Mouse (Mus musculus) hindbrain, embryonic 15.5 days (tissue): ENCODE measurements around the gene Ppm1m. TPM values are rescaled to one million over a fixed set of nuclear protein-coding genes. Genes with fewer than 3 reads are reported as not detected.

Experiments
- ATAC-seq: fragments of 200-750 bp; cut with Nextera tagmentation; 2 replicates; pipeline ENCODE4 v1.8.0; 2017; ENCODE audit warnings: low read depth, moderate number of reproducible peaks, moderate TSS enrichment; ENCODE audit not compliant: low FRiP score
- H3K27ac ChIP-seq: fragments of 300-500 bp; sonication (generic); replicated peaks from 2 replicates; pipeline ENCODE4 v1.5.1; 2015; ENCODE audit warnings: mild to moderate bottlenecking, inconsistent platforms
- H3K27me3 ChIP-seq: fragments of 300-500 bp; sonication (generic); 2 replicates; pipeline ENCODE4 v1.6.1; 2015; ENCODE audit warnings: control low read depth, inconsistent platforms
- H3K36me3 ChIP-seq: fragments of 300-500 bp; sonication (generic); 2 replicates; pipeline ENCODE4 v1.6.1; 2015; ENCODE audit warnings: control low read depth, inconsistent platforms
- H3K4me1 ChIP-seq: fragments of 300-500 bp; sonication (generic); replicated peaks from 2 replicates; pipeline ENCODE4 v1.6.1; 2015; ENCODE audit warnings: control low read depth, inconsistent platforms
- H3K4me2 ChIP-seq: fragments of 300-500 bp; sonication (generic); 2 replicates; pipeline ENCODE4 v1.6.1; 2015; ENCODE audit warnings: moderate library complexity, mild to moderate bottlenecking, inconsistent platforms
- H3K4me3 ChIP-seq: fragments of 300-500 bp; sonication (generic); 2 replicates; pipeline ENCODE4 v1.5.1; 2015; ENCODE audit warnings: mild to moderate bottlenecking, inconsistent platforms
- H3K9ac ChIP-seq: fragments of 300-500 bp; sonication (generic); 2 replicates; pipeline ENCODE4 v1.6.1; 2015; ENCODE audit warnings: inconsistent platforms
- H3K9me3 ChIP-seq: fragments of 300-500 bp; sonication (generic); 2 replicates; pipeline ENCODE4 v1.6.1; 2016; ENCODE audit warnings: control low read depth, inconsistent platforms
- WGBS: fragments of 180-500 bp; shearing (Covaris S2); methylation state at CpG from one replicate; pipeline ENCODE4 v1.1.7; 2015; 5-methylcytosine and 5-hydroxymethylcytosine counted together
- polyA plus RNA-seq: library from polyadenylated mRNA; unstranded; fragments of >200 nt; fragmentation: Nextera tagmentation; extraction: Ambion mirVana; gene quantifications from 2 replicates; pipeline ENCODE4 v1.2.1, GENCODE M21; 2015

The Ppm1m gene
- 17.6 and 21.2 TPM in 2 replicates for polyA plus RNA-seq

DNA sequence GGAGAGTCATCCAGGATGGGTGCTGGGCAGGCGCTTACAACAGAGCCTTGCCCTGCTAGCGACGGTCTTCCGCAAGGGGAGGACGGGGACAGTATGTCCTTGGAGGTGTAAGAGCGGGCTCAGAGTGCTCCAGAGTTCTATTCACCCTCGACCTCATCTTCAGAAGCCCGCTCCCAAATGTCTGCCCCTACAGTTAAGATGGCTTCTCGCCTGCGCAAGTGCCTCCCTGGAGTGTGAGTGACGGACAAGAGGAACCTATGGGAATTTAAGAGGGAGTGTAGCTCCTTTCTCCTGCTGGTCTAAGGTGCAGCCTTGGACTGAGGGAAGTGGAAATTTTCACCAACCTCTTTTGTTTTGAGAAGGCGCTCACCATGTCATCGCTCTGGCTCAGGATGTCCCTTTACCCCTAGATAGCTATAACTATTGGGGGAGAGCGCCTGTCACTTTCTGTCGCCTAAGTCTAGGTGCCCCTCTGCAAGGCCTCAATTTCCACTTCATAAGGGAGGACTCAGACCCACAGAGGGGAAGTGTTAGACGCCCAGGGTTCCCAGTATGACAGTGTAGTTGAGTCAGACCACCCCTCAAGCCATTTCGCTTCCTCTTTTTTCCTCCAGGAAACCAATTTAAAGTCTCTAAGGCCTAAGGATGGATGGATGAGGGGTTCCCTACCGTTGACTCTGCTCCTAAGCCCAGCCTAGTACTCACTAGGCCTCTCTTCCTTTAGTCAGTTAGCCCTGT lies at the start of gene Ppm1m:
Ppm1m (minus strand) TSS at position 212 of the 738 bp plus-strand sequence.
- H3K4me2 ChIP-seq: peak within 1 kb of the TSS; percentile 76
- H3K4me3 ChIP-seq: peak within 1 kb of the TSS; percentile 54
- H3K27me3 ChIP-seq: 0 out of 2 replicates have a peak, but pooled peaks cover 3% of the 10 kb centered on the region
- no peaks in the 10 kb centered on the region for H3K36me3 ChIP-seq
- H3K4me1 ChIP-seq: peaks cover 44% of the 10 kb centered on the region
- no peak within 1 kb of the TSS for H3K27ac ChIP-seq
- 43% methylated on average over 18 of the region's 18 CpGs for WGBS
- peak within 1 kb of the TSS; percentile 56 for H3K9ac ChIP-seq
- ATAC-seq: no peak
- H3K9me3 ChIP-seq: no peaks in the 10 kb centered on the region

- Histone ChIP-seq H3K4me3 (no peak overlapping the region), H3K4me1 (peaks cover 16% of the 10 kb centered on the region), H3K27ac (peak overlapping the region; percentile 44; the same call in 1 of the 2 replicates), H3K9me3 (no peaks in the 10 kb centered on the region), H3K36me3 (peaks cover 51% of the 10 kb centered on the region), H3K4me2 (no peak overlapping the region), H3K9ac (no peak overlapping the region), H3K27me3 (no peaks in the 10 kb centered on the region)
- 77% methylated on average over 19 of the region's 19 CpGs for WGBS
- ATAC-seq: no peak
Observed at GRCm38 (mm10) chr9:106242813-106243488, 43.4 kb upstream of the Ppm1m start.

GRCm38 (mm10) chr9:106241541-106242164 lies 42.1 kb upstream of the Ppm1m start:
- Histone ChIP-seq H3K9ac (no peak overlapping the region), H3K36me3 (peaks cover 64% of the 10 kb centered on the region), H3K4me3 (no peak overlapping the region), H3K27me3 (no peaks in the 10 kb centered on the region), H3K27ac (no peak overlapping the region), H3K4me2 (no peak overlapping the region), H3K4me1 (peaks cover 8% of the 10 kb centered on the region), H3K9me3 (no peaks in the 10 kb centered on the region)
- no peak for ATAC-seq
- WGBS: 87% methylated on average over 10 of the region's 10 CpGs

- 95% methylated on average over 10 of the region's 10 CpGs for WGBS
- ATAC-seq: no peak
- Histone ChIP-seq H3K4me2 (no peak overlapping the region), H3K36me3 (peaks cover 87% of the 10 kb centered on the region), H3K9ac (no peak overlapping the region), H3K4me3 (no peak overlapping the region), H3K4me1 (no peaks in the 10 kb centered on the region), H3K9me3 (no peaks in the 10 kb centered on the region), H3K27ac (no peak overlapping the region), H3K27me3 (no peaks in the 10 kb centered on the region)
Observed at GRCm38 (mm10) chr9:106237878-106238277, 38.3 kb upstream of the Ppm1m start.

DNA sequence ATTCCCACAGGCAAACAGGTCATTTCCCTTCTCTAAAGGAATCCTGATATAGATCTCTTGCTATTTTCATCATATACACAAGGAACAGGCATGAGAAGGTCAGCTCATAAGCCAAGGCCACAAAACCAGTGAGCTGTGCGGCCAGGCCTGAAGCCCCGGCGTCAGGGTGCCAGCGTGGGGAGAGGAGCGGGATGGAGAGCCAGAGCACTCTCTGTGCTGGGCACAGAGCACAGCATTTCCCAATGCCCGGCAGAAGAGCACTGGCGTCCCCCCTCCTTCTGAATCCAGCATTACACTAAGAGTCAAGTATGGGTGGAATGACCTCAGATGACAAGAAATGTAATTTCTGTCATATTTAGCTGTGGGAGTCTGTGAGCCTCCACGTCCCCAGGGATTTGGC lies 37.9 kb upstream of the Ppm1m start:
- H3K27ac ChIP-seq: no peak overlapping the region
- no peaks in the 10 kb centered on the region for H3K9me3 ChIP-seq
- WGBS: 91% methylated on average over 8 of the region's 8 CpGs
- no peak overlapping the region for H3K4me3 ChIP-seq
- ATAC-seq: no peak
- no peak overlapping the region for H3K4me2 ChIP-seq
- no peaks in the 10 kb centered on the region for H3K4me1 ChIP-seq
- no peak overlapping the region for H3K9ac ChIP-seq
- no peaks in the 10 kb centered on the region for H3K27me3 ChIP-seq
- peaks cover 89% of the 10 kb centered on the region for H3K36me3 ChIP-seq

GRCm38 (mm10) chr9:106236818-106237211 lies 37.3 kb upstream of the Ppm1m start:
- ATAC-seq: no peak
- Histone ChIP-seq H3K27me3 (no peaks in the 10 kb centered on the region), H3K36me3 (peaks cover 85% of the 10 kb centered on the region), H3K4me2 (no peak overlapping the region), H3K9ac (no peak overlapping the region), H3K4me3 (no peak overlapping the region), H3K4me1 (no peaks in the 10 kb centered on the region), H3K9me3 (no peaks in the 10 kb centered on the region), H3K27ac (no peak overlapping the region)
- WGBS: 91% methylated on average over 3 of the region's 3 CpGs

GRCm38 (mm10) chr9:106236156-106236817 lies 36.7 kb upstream of the Ppm1m start:
- no peak for ATAC-seq
- H3K4me3 ChIP-seq: no peak overlapping the region
- no peak overlapping the region for H3K9ac ChIP-seq
- no peak overlapping the region for H3K4me2 ChIP-seq
- no peaks in the 10 kb centered on the region for H3K9me3 ChIP-seq
- no peaks in the 10 kb centered on the region for H3K4me1 ChIP-seq
- peaks cover 80% of the 10 kb centered on the region for H3K36me3 ChIP-seq
- WGBS: 91% methylated on average over 23 of the region's 23 CpGs
- no peaks in the 10 kb centered on the region for H3K27me3 ChIP-seq
- no peak overlapping the region for H3K27ac ChIP-seq

DNA sequence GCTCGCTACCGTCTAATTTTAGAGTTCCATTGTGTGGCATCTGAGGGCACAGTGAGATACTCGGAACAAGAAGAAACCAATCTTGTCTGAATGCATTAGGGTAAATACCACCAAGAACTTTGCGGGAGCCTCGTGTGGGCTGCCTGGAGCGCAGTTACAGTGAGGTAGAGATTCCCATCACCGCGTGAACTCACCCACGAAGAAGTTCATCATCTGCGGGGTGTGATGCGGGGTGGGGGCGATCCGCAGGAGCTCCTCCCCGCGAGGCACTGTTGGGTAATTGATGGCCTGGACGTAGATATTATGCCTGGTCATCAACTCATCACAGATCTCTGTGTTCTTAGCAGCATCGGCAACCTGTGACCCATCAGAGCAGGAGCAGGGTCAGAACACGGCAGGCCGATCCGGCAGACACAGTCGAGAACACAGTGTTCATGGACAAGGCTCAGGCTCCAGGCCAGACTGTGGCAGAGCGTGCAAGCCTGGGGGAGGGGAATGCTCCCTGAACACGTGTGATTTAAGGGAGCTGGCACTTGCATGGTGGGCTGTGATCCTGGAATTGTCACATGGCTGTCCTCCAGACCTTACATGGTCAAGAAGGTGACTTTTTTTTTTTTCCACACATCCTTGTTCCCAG lies 35.8 kb upstream of the Ppm1m start:
- H3K4me2 ChIP-seq: no peak overlapping the region
- H3K36me3 ChIP-seq: peaks cover 71% of the 10 kb centered on the region
- WGBS: 87% methylated on average over 23 of the region's 23 CpGs
- H3K9ac ChIP-seq: no peak overlapping the region
- no peaks in the 10 kb centered on the region for H3K9me3 ChIP-seq
- no peak overlapping the region for H3K27ac ChIP-seq
- no peak overlapping the region for H3K4me3 ChIP-seq
- H3K27me3 ChIP-seq: no peaks in the 10 kb centered on the region
- no peaks in the 10 kb centered on the region for H3K4me1 ChIP-seq
- no peak for ATAC-seq

DNA sequence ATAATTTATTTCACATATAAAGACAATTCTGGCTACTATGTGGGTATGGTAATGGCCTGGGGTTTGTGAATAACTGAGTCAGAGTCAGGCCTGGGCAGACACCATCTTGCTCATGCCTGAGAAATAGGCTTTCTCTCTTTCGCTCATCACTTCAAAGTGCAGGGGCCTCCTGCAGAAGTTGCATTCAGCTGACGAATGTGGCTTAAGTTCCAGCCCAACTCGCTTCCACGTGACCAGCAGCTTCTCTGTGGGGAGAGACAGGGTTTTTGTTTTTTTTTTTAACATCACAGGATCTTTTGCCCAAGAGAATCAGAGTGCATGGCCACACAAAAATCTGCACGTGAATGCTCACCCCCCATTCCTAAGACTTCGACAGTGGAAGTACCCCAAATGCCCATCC lies 34.4 kb upstream of the Ppm1m start:
- Histone ChIP-seq H3K9me3 (no peaks in the 10 kb centered on the region), H3K27me3 (no peaks in the 10 kb centered on the region), H3K27ac (no peak overlapping the region), H3K9ac (no peak overlapping the region), H3K4me1 (no peaks in the 10 kb centered on the region), H3K4me2 (no peak overlapping the region), H3K36me3 (peaks cover 57% of the 10 kb centered on the region), H3K4me3 (no peak overlapping the region)
- WGBS: 82% methylated on average over 6 of the region's 6 CpGs
- ATAC-seq: no peak

DNA sequence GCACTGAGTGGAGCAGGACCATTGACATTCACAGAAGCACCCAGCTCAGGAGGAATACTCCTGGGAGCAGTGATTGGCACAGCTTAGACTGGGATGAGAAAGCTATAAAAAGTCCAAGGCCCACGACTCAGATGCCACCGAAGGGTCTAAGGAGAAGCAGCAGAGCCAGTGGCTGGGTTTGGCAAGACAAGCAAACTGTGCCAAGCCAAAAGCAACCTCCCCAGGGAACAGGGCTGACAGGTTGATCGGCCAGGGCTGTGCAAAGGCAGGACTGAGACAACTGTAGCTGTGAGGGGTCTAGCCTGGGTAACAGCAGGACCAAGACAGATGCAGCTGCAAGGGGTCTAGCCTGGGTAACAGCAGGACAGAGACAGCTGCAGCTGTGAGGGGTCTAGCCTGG lies 33.4 kb upstream of the Ppm1m start:
- H3K4me2 ChIP-seq: no peak overlapping the region
- 85% methylated on average over 3 of the region's 3 CpGs for WGBS
- H3K4me3 ChIP-seq: no peak overlapping the region
- H3K27ac ChIP-seq: no peak overlapping the region
- peaks cover 47% of the 10 kb centered on the region for H3K36me3 ChIP-seq
- no peak overlapping the region for H3K9ac ChIP-seq
- ATAC-seq: no peak
- H3K9me3 ChIP-seq: no peaks in the 10 kb centered on the region
- no peaks in the 10 kb centered on the region for H3K4me1 ChIP-seq
- H3K27me3 ChIP-seq: no peaks in the 10 kb centered on the region

DNA sequence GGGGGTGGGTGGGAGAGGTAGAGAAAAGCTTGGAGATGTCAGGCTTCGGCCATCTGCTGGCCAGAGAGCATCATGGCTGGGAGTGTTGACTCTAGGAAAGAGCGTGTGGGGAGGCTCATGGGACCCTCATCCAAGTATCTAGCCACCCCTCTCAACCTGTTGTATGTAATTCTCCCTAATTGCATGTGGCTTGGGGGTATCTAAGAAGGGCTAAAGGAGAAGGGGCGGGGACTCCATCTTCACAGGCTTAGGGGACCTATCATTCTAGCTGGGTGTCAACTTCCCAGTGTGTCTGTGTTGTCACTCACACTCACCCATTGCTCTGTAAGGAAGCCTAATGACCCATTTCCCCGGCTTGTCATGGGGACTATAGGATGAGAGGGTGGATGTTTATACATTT lies 32.3 kb upstream of the Ppm1m start:
- WGBS: 87% methylated on average over 4 of the region's 4 CpGs
- Histone ChIP-seq H3K9me3 (no peaks in the 10 kb centered on the region), H3K4me1 (no peaks in the 10 kb centered on the region), H3K4me3 (no peak overlapping the region), H3K27ac (no peak overlapping the region), H3K4me2 (no peak overlapping the region), H3K9ac (no peak overlapping the region), H3K27me3 (no peaks in the 10 kb centered on the region), H3K36me3 (peaks cover 36% of the 10 kb centered on the region)
- ATAC-seq: no peak
